Mouse (Mus musculus) testis, adult 2 months (tissue): Measurements from ENCODE around the gene Gm12216.

Experiments
- CTCF ChIP-seq: fragments of 200-500 bp; IDR thresholded peaks from 2 replicates; pipeline ENCODE4 v1.5.1; 2012; ENCODE audit warnings: low read depth, mild to moderate bottlenecking, inconsistent platforms, low read length, moderate library complexity; ENCODE audit not compliant: control insufficient read depth, insufficient read depth, insufficient replicate concordance
- POLR2A ChIP-seq: fragments of 200-500 bp; IDR thresholded peaks from 2 replicates; pipeline ENCODE4 v1.6.1; 2012; ENCODE audit warnings: low read depth, mild to moderate bottlenecking, inconsistent platforms, low read length, moderate library complexity; ENCODE audit not compliant: control insufficient read depth

GRCm38 (mm10) chr11:53803494-53803893 is 55.6 kb downstream of the Gm12216 start:
- TF ChIP-seq CTCF = no peak
- TF ChIP-seq POLR2A = no peak
